Mouse (Mus musculus) CH12.LX (cell line): ENCODE measurements around the gene Gm20388. TPM values are rescaled to one million over a fixed set of nuclear protein-coding genes. Genes with fewer than 3 reads are reported as not detected.

Source experiments
- DNase-seq: peaks from one replicate; pipeline ENCODE4 v3.0.0-alpha.2; 2013; ENCODE audit errors: extremely low read depth
- H3K27ac ChIP-seq: 2 replicates; pipeline ENCODE4 v1.5.1; 2012; ENCODE audit warnings: low read depth, mild to moderate bottlenecking, control low read depth, moderate library complexity; ENCODE audit not compliant: insufficient read depth
- H3K27me3 ChIP-seq: replicated peaks from 2 replicates; pipeline ENCODE3; 2012; ENCODE audit warnings: inconsistent platforms
- H3K36me3 ChIP-seq, 2 experiments: replicated peaks in 1 of 2; 2 replicates each; pipeline versions ENCODE3 to v1.6.1; 2012; ENCODE audit warnings: inconsistent platforms in 1 of 2, low read length in 1 of 2, mild to moderate bottlenecking in 1 of 2, mixed read lengths in 1 of 2, moderate library complexity in 1 of 2; ENCODE audit not compliant: control insufficient read depth in 1 of 2, insufficient read depth in 1 of 2
- H3K4me1 ChIP-seq, 2 experiments: 2 replicates each; pipeline ENCODE4 v1.6.1; 2012; ENCODE audit warnings: inconsistent platforms in 1 of 2, moderate library complexity in 1 of 2; ENCODE audit not compliant: insufficient read depth in 2 of 2, control insufficient read depth in 1 of 2
- H3K4me2 ChIP-seq: 2 replicates; pipeline ENCODE4 v1.6.1; 2012; ENCODE audit warnings: low read depth, mild to moderate bottlenecking, control low read depth; ENCODE audit not compliant: poor library complexity, insufficient read depth, severe bottlenecking
- H3K4me3 ChIP-seq, 3 experiments: fragments of 150-350 bp in 1 of 3; sonication (generic) in 1 of 3; replicated peaks in 1 of 3; 2 replicates each; pipeline versions ENCODE3 to v1.5.1; 2011 to 2012; ENCODE audit warnings: low read depth in 2 of 3, low read length in 2 of 3, mild to moderate bottlenecking in 2 of 3, moderate library complexity in 2 of 3, control low read depth in 1 of 3, improper control_type of control experiment in 1 of 3, inconsistent platforms in 1 of 3, mixed read lengths in 1 of 3; ENCODE audit not compliant: poor library complexity in 1 of 3
- H3K79me2 ChIP-seq: replicated peaks from 2 replicates; pipeline ENCODE4 v1.6.1; 2012; ENCODE audit warnings: mild to moderate bottlenecking, moderate library complexity; ENCODE audit not compliant: control insufficient read depth, poor library complexity, insufficient read depth, severe bottlenecking; ENCODE audit errors: extremely low read depth
- H3K9ac ChIP-seq: 2 replicates; pipeline ENCODE4 v1.6.1; 2012; ENCODE audit warnings: low read depth, mild to moderate bottlenecking, control low read depth, moderate library complexity; ENCODE audit not compliant: insufficient read depth
- H3K9me3 ChIP-seq: replicated peaks from 2 replicates; pipeline ENCODE3; 2012; ENCODE audit warnings: low read length, inconsistent platforms, mixed read lengths
- BHLHE40 ChIP-seq: IDR thresholded peaks from 2 replicates; pipeline ENCODE4 v1.6.1; 2011; ENCODE audit warnings: mild to moderate bottlenecking, low read depth, low read length, improper control_type of control experiment
- CHD1 ChIP-seq: IDR thresholded peaks from 2 replicates; pipeline ENCODE4 v1.6.1; 2012; ENCODE audit warnings: low read depth, low read length, improper control_type of control experiment, inconsistent platforms
- CHD2 ChIP-seq: IDR thresholded peaks from 2 replicates; pipeline ENCODE4 v1.6.1; 2011; ENCODE audit warnings: low read length, improper control_type of control experiment
- CTCF ChIP-seq, 2 experiments: IDR thresholded peaks in 1 of 2; conservative IDR thresholded peaks in 1 of 2; 2 replicates each; pipeline ENCODE4 v1.5.1; 2011 to 2012; ENCODE audit warnings: low read depth in 2 of 2, low read length in 2 of 2, improper control_type of control experiment in 1 of 2, inconsistent platforms in 1 of 2, mild to moderate bottlenecking in 1 of 2, moderate library complexity in 1 of 2
- ELF1 ChIP-seq: IDR thresholded peaks from 2 replicates; pipeline ENCODE4 v1.6.1; 2014; ENCODE audit warnings: low read depth, mild to moderate bottlenecking, inconsistent platforms, low read length, improper control_type of control experiment
- GABPA ChIP-seq: IDR thresholded peaks from 2 replicates; pipeline ENCODE4 v1.6.1; 2012; ENCODE audit warnings: low read depth, low read length, improper control_type of control experiment, inconsistent platforms; ENCODE audit not compliant: insufficient replicate concordance
- HCFC1 ChIP-seq: IDR thresholded peaks from 2 replicates; pipeline ENCODE4 v1.6.1; 2012; ENCODE audit warnings: low read depth, mild to moderate bottlenecking, inconsistent platforms, low read length, improper control_type of control experiment
- JUND ChIP-seq: conservative IDR thresholded peaks from 2 replicates; pipeline ENCODE4 v1.6.1; 2011; ENCODE audit warnings: low read depth, low read length, improper control_type of control experiment
- KAT2A ChIP-seq: IDR thresholded peaks from 2 replicates; pipeline ENCODE4 v1.6.1; 2012; ENCODE audit warnings: low read length, improper control_type of control experiment, inconsistent platforms; ENCODE audit not compliant: insufficient replicate concordance
- MAZ ChIP-seq: IDR thresholded peaks from 2 replicates; pipeline ENCODE4 v1.6.1; 2012; ENCODE audit warnings: low read depth, mild to moderate bottlenecking, inconsistent platforms, low read length, improper control_type of control experiment, moderate library complexity
- MXI1 ChIP-seq: IDR thresholded peaks from 2 replicates; pipeline ENCODE4 v1.6.1; 2011; ENCODE audit warnings: mild to moderate bottlenecking, low read depth, low read length, improper control_type of control experiment
- MYC ChIP-seq: IDR thresholded peaks from 2 replicates; pipeline ENCODE4 v1.6.1; 2011; ENCODE audit warnings: low read depth, mild to moderate bottlenecking, improper control_type of control experiment, low read length
- NELFE ChIP-seq: IDR thresholded peaks from 2 replicates; pipeline ENCODE4 v1.6.1; 2011; ENCODE audit warnings: low read depth, low read length, improper control_type of control experiment
- POLR2A ChIP-seq: IDR thresholded peaks from 2 replicates; pipeline ENCODE4 v1.6.1; 2011; ENCODE audit warnings: low read depth, mild to moderate bottlenecking, improper control_type of control experiment, low read length
- SIN3A ChIP-seq: IDR thresholded peaks from 2 replicates; pipeline ENCODE4 v1.6.1; 2012; ENCODE audit warnings: low read length, improper control_type of control experiment, inconsistent platforms
- TBP ChIP-seq: conservative IDR thresholded peaks from 2 replicates; pipeline ENCODE4 v1.6.1; 2011; ENCODE audit warnings: low read depth, low read length, improper control_type of control experiment
- TCF12 ChIP-seq: IDR thresholded peaks from 2 replicates; pipeline ENCODE4 v1.6.1; 2014; ENCODE audit warnings: low read depth, mild to moderate bottlenecking, inconsistent platforms, low read length, improper control_type of control experiment
- UBTF ChIP-seq: IDR thresholded peaks from 2 replicates; pipeline ENCODE4 v1.6.1; 2012; ENCODE audit warnings: low read depth, mild to moderate bottlenecking, inconsistent platforms, low read length, improper control_type of control experiment, moderate library complexity
- USF2 ChIP-seq: conservative IDR thresholded peaks from 2 replicates; pipeline ENCODE4 v1.6.1; 2011; ENCODE audit warnings: low read depth, low read length, improper control_type of control experiment
- dilution Hi-C: fragments of 300-500 bp; cut with MboI; formaldehyde crosslinking; loops from 2 replicates; pipeline ENCODE4 v1.14.3; 2020; ENCODE audit warnings: low sequenced_read_pairs; ENCODE audit not compliant: extremely low pct_unique_long_range_greater_than_20kb, extremely low pct_ligation_motif_present
- in situ Hi-C: fragments of 300-500 bp; cut with MboI; formaldehyde crosslinking; loops from 3 replicates; pipeline ENCODE4 v1.14.3; 2019; ENCODE audit warnings: low sequenced_read_pairs, low pct_ligation_motif_present, low pct_unique_long_range_greater_than_20kb, mixed read lengths
- polyA plus RNA-seq: library from polyadenylated mRNA; unstranded; fragments of >175 nt; gene quantifications from 2 replicates; pipeline ENCODE4 v1.2.1, GENCODE M21; 2012; ENCODE audit warnings: low read depth; ENCODE audit not compliant: insufficient read length
- total RNA-seq, 2 experiments: library from RNA; depleted of rRNA; stranded (reverse); fragments of 300-350 nt in 1 of 2; fragments of >200 nt in 1 of 2; gene quantifications; 2 replicates each; pipeline ENCODE4 v1.2.3; 2012 to 2014

Gm20388 gene
- total and polyA plus RNA-seq, 3 experiments = 14.8 to 26.3 (median 22.2) TPM

DNA sequence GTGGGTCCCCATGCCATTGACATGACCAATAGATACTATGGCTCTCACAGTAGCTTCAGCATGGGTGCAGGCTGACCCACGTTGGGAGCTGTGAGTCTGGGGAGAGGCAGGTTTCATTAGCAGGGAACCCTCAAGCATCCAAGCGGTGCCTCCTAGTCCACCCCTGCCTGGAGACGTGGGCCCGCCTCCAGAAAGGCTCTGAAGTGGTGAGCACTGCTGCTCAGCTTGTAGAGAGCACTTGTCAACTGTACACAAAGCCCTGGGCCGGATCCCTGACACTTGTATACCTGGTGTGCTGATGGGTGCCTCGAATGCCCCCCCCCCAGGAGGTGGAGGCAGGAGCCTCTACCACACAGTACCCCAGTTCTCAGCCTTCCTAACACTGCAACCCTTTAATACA, 2392.8 kb downstream of the Gm20388 start:
- in situ Hi-C loops = no loop called here
- H3K4me3 ChIP-seq = no peak overlapping the region
- peaks cover 27 to 60% of the 10 kb centered on the region in 2 experiments for H3K4me1 ChIP-seq
- peaks cover 28 to 98% of the 10 kb centered on the region in 2 experiments for H3K36me3 ChIP-seq
- no peaks in the 10 kb centered on the region for H3K27me3 ChIP-seq
- peaks cover 15% of the 10 kb centered on the region; the same call in 1 of the 2 replicates for H3K79me2 ChIP-seq
- no peak overlapping the region for H3K4me2 ChIP-seq
- dilution Hi-C loops = no loop called here
- no peak for DNase-seq
- no peak overlapping the region for H3K27ac ChIP-seq
- no peak for TF ChIP-seq ELF1
- no peak for TF ChIP-seq CHD1
- no peak for TF ChIP-seq JUND
- TF ChIP-seq MAZ = no peak
- TF ChIP-seq MXI1 = no peak
- TF ChIP-seq TBP = no peak
- no peak for TF ChIP-seq KAT2A
- TF ChIP-seq GABPA = no peak
- no peak for TF ChIP-seq BHLHE40
- TF ChIP-seq POLR2A = no peak
- TF ChIP-seq USF2 = no peak
- no peak for TF ChIP-seq CTCF (conservative IDR thresholded peaks at IDR 0.05 in 1 of 2, IDR thresholded peaks at IDR 0.05 in 1 of 2; ENCODE audit: low read depth in 2 of 2, low read length in 2 of 2)
- TF ChIP-seq HCFC1 = no peak
- no peak for TF ChIP-seq MYC
- TF ChIP-seq TCF12 = no peak
- TF ChIP-seq, all 38 proteins: peak for 0
- no peaks in the 10 kb centered on the region for H3K9me3 ChIP-seq
- H3K9ac ChIP-seq = no peak overlapping the region

DNA sequence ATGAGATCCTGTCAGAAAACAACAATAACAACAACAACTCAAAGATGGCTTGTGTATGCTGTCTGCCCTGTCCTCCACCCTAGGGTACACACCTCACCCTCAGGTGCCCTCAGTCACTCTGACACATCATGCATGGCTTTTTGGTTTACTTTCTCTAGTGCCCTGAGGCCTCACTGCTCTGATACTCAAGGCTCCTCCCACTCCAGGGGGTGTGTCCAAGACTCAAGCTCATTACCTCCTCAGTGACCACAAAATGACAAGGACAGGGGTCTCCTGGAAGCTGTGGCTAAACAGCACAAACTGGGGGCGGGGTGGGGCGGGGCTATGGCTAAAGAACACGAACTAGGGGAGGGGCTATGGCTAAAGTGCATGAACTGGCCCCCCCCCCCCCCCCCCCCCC, 2393.4 kb downstream of the Gm20388 start:
- Histone ChIP-seq H3K27ac (no peak overlapping the region), H3K4me3 (no peak overlapping the region), H3K36me3 (peaks cover 34 to 98% of the 10 kb centered on the region in 2 experiments), H3K4me1 (peaks cover 21 to 53% of the 10 kb centered on the region in 2 experiments), H3K27me3 (no peaks in the 10 kb centered on the region), H3K79me2 (peaks cover 13% of the 10 kb centered on the region; the same call in 1 of the 2 replicates), H3K9ac (no peak overlapping the region), H3K4me2 (no peak overlapping the region), H3K9me3 (no peaks in the 10 kb centered on the region)
- TF ChIP-seq MXI1 = no peak
- TF ChIP-seq NELFE = no peak
- no peak for TF ChIP-seq BHLHE40
- no peak for TF ChIP-seq SIN3A
- no peak for TF ChIP-seq CHD2
- TF ChIP-seq UBTF = no peak
- no peak for TF ChIP-seq CHD1
- dilution Hi-C loops = no loop called here
- peak; percentile 45 for DNase-seq
- in situ Hi-C loops = no loop called here
